Mouse (Mus musculus): ENCODE measurements around the gene Rhox3a2. TPM values are rescaled to one million over a fixed set of nuclear protein-coding genes. Genes with fewer than 3 reads are reported as not detected.
"Not testable (repeated sequence)": the region's sequence is repeated elsewhere in the genome, so short reads cannot be mapped to it uniquely, and the experiment has no call there.

Gene Rhox3a2
- not detected in 2 replicates for polyA plus RNA-seq (2012; rRNA removed)

- DNase-seq (ENCODE audit: low read depth), result not testable (repeated sequence)
Measured at GRCm38 (mm10) chrX:37379728-37380127, at the start of gene Rhox3a2. Gene Rhox3a2, plus strand, starts transcription at chrX:37380028.

DNA sequence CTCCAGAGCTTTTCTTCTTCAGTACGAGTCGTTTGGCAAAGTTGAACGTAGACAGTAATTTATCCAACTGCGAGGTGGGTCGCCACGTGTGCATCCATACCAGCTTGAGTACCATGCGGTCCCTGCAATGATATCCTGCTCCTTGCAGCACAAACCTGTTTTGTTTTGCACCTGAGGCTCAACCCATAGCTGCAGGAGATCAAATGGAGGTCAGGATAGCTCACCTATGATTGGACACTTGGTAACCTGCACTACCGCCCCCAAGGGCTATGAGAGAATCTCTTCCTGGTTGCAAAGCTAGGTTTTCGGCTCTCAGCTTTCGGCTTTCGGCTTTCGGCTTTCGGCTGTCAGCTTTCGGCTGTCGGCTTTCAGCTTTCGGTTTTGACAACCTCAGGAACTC is 10.7 kb downstream of the Rhox3a2 start, which contains the start of gene Rhox4a2:
Gene Rhox4a2, plus strand, starts transcription at position 301 of the 400 bp plus-strand sequence.
- DNase-seq (ENCODE audit: low read depth), result not testable (repeated sequence)

DNA sequence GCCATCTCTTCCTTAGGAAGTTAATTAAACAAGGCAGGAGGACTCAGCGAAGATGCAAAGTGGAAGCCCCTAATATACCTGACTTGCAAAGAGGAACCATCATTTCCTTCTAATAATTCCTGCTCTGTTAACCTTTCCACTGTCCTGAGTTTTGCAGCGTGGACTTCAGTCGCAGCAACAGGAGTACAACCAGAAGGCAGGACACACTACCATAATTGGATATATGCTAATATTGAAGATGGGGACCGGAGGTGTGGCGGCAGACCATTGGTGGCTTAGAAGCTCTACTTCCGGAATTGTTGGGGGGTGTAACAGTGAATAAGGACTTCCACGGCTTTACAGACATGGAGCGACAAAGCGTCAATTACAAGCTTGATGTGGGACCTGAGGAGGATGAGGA is 31.9 kb downstream of the Rhox3a2 start, which contains the start of gene Rhox2b:
Gene Rhox2b, plus strand, starts transcription at position 301 of the 400 bp plus-strand sequence.
- not testable (repeated sequence) for DNase-seq (ENCODE audit: low read depth)

GRCm38 (mm10) chrX:37432194-37432593 is 52.4 kb downstream of the Rhox3a2 start, which contains the start of gene Rhox4b:
Gene Rhox4b, plus strand, starts transcription at chrX:37432494.
- DNase-seq (ENCODE audit: low read depth), result not testable (repeated sequence)

Other genes with a start within 250 kb of the Rhox3a2 start
- gene Akap14, start 211.2 kb upstream of the Rhox3a2 start, polyA plus RNA-seq (2012; rRNA removed), result 0.05 and 0.27 TPM in 2 replicates
- 695 and 780 TPM in 2 replicates for gene Ndufa1, start 188.9 kb upstream of the Rhox3a2 start, polyA plus RNA-seq (2012; rRNA removed)
- gene Rnf113a1, start 188.8 kb upstream of the Rhox3a2 start, polyA plus RNA-seq (2012; rRNA removed), result 2.1 and 2.7 TPM in 2 replicates
- not detected in 2 replicates for gene Gm9, start 169.0 kb upstream of the Rhox3a2 start, polyA plus RNA-seq (2012; rRNA removed)
- gene Rhox1, start 157.8 kb upstream of the Rhox3a2 start, polyA plus RNA-seq (2012; rRNA removed), result not detected in 2 replicates
- not detected in 2 replicates for gene Rhox2a, start 135.1 kb upstream of the Rhox3a2 start, polyA plus RNA-seq (2012; rRNA removed)
- gene Rhox3a, start 130.1 kb upstream of the Rhox3a2 start, polyA plus RNA-seq (2012; rRNA removed), result not detected in 2 replicates
- gene Rhox4a, start 114.7 kb upstream of the Rhox3a2 start, polyA plus RNA-seq (2012; rRNA removed), result not detected in 2 replicates
- not detected in 2 replicates for gene Rhox4a2, start 10.8 kb downstream of the Rhox3a2 start, polyA plus RNA-seq (2012; rRNA removed)
- not detected in 2 replicates for gene Rhox2b, start 32.0 kb downstream of the Rhox3a2 start, polyA plus RNA-seq (2012; rRNA removed)
- gene Rhox4b, start 52.5 kb downstream of the Rhox3a2 start, polyA plus RNA-seq (2012; rRNA removed), result not detected in 2 replicates
- gene Rhox2c, start 73.7 kb downstream of the Rhox3a2 start, polyA plus RNA-seq (2012; rRNA removed), result not detected in 2 replicates
- not detected in 2 replicates for gene Rhox3c, start 78.6 kb downstream of the Rhox3a2 start, polyA plus RNA-seq (2012; rRNA removed)
- not detected in 2 replicates for gene Rhox4c, start 100.3 kb downstream of the Rhox3a2 start, polyA plus RNA-seq (2012; rRNA removed)
- gene Rhox2d, start 113.4 kb downstream of the Rhox3a2 start, polyA plus RNA-seq (2012; rRNA removed), result not detected in 2 replicates
- gene Rhox4d, start 134.3 kb downstream of the Rhox3a2 start, polyA plus RNA-seq (2012; rRNA removed), result not detected in 2 replicates
- not detected in 2 replicates for gene Rhox2e, start 150.4 kb downstream of the Rhox3a2 start, polyA plus RNA-seq (2012; rRNA removed)
- not detected in 2 replicates for gene Rhox3e, start 162.0 kb downstream of the Rhox3a2 start, polyA plus RNA-seq (2012; rRNA removed)
- gene Rhox4e, start 177.4 kb downstream of the Rhox3a2 start, polyA plus RNA-seq (2012; rRNA removed), result not detected in 2 replicates
- not detected in 2 replicates for gene Rhox2f, start 191.4 kb downstream of the Rhox3a2 start, polyA plus RNA-seq (2012; rRNA removed)
- gene Rhox3f, start 201.0 kb downstream of the Rhox3a2 start, polyA plus RNA-seq (2012; rRNA removed), result not detected in 2 replicates
- not detected in 2 replicates for gene Rhox4f, start 227.7 kb downstream of the Rhox3a2 start, polyA plus RNA-seq (2012; rRNA removed)
- gene Rhox3g, start 248.6 kb downstream of the Rhox3a2 start, polyA plus RNA-seq (2012; rRNA removed), result not detected in 2 replicates

Data from gonadal fat pad, adult 2 months (tissue).